In genomic region chrX:73774168-73774760, GRCm38 (mm10) we compare ENCODE assay signal across 8 mouse cellular contexts. TPM values are rescaled to one million over a fixed set of nuclear protein-coding genes. Genes with fewer than 3 reads are reported as not detected.
DNase-seq lines count a peak whose midpoint lies in the region; ATAC-seq and TF ChIP-seq lines count a peak whose summit lies in the region.

Srpk3 (plus strand) TSS chrX:73774405.

- no peak within 1 kb of the TSS; the same call in 1 of the 2 replicates for H3K27ac ChIP-seq in lung, embryonic 14.5 days (ENCODE audit: low read depth)
- no peak within 1 kb of the TSS for H3K27ac ChIP-seq in midbrain, embryonic 15.5 days

- no peaks in the 10 kb centered on the region for H3K4me1 ChIP-seq in lung, embryonic 14.5 days (ENCODE audit: insufficient read depth)
- H3K4me1 ChIP-seq in midbrain, embryonic 15.5 days = no peaks in the 10 kb centered on the region

- H3K4me3 ChIP-seq in lung, embryonic 14.5 days (ENCODE audit: low read depth, low read length) = no peak within 1 kb of the TSS
- H3K4me3 ChIP-seq in midbrain, embryonic 15.5 days = no peak within 1 kb of the TSS

- peaks cover 12% of the 10 kb centered on the region; the same call in 1 of the 2 replicates for H3K36me3 ChIP-seq in lung, embryonic 14.5 days (ENCODE audit: insufficient read depth)
- peaks cover 3% of the 10 kb centered on the region; the same call in 1 of the 2 replicates for H3K36me3 ChIP-seq in midbrain, embryonic 15.5 days (replicated peaks)

- peak; percentile 21; the same call in 1 of the 2 replicates for ATAC-seq in lung, embryonic 14.5 days (ENCODE audit: insufficient read depth)
- ATAC-seq in midbrain, embryonic 15.5 days (replicated peaks) = peak; percentile 15; the same call in 1 of the 2 replicates
- ATAC-seq in activated CD4-positive, CD25-positive, alpha-beta regulatory T cell, adult 4 months = no peak

- DNase-seq in lung, embryonic 14.5 days = no peak
- DNase-seq in lung, adult 18-20 months = no peak
- peak; percentile 23 to 28 for DNase-seq in gastrocnemius, postnatal 36 days
- no peak for DNase-seq in heart, postnatal 25 days (ENCODE audit: low spot score)
- no peak for DNase-seq in testis, postnatal 14 days (ENCODE audit: low spot score)
- DNase-seq in layer of hippocampus, adult 9-10 months (ENCODE audit: low spot score) = no peak

- no peaks in the 10 kb centered on the region for H3K27me3 ChIP-seq in lung, embryonic 14.5 days (ENCODE audit: insufficient read depth, low read length)
- no peaks in the 10 kb centered on the region for H3K27me3 ChIP-seq in midbrain, embryonic 15.5 days (replicated peaks)

- intact Hi-C loops in gastrocnemius, postnatal 36 days (cut with DNase I) = no loop called here
- intact Hi-C loops in heart, postnatal 25 days (cut with DNase I) = no loop called here

- H3K9ac ChIP-seq in lung, embryonic 14.5 days = no peak within 1 kb of the TSS
- no peak within 1 kb of the TSS for H3K9ac ChIP-seq in midbrain, embryonic 15.5 days

- WGBS in lung, embryonic 14.5 days = 41% methylated on average over 9 of the region's 9 CpGs
- 55% methylated on average over 9 of the region's 9 CpGs for WGBS in midbrain, embryonic 15.5 days

- no peak for TF ChIP-seq CTCF in lung, embryonic 14.5 days (IDR thresholded peaks at IDR 0.05; ENCODE audit: low read depth)

- H3K4me2 ChIP-seq in lung, embryonic 14.5 days = no peak within 1 kb of the TSS
- no peak within 1 kb of the TSS for H3K4me2 ChIP-seq in midbrain, embryonic 15.5 days

- H3K9me3 ChIP-seq in lung, embryonic 14.5 days (ENCODE audit: low read depth, low read length) = no peaks in the 10 kb centered on the region
- H3K9me3 ChIP-seq in midbrain, embryonic 15.5 days = no peaks in the 10 kb centered on the region

RNA-seq across cellular contexts. Expression of gene Srpk3, which starts in this region (rescaled TPM):
- 1.2 and 2.1 TPM in 2 replicates for polyA plus RNA-seq in lung, embryonic 14.5 days (2014; fragmentation: Nextera tagmentation; extraction: Ambion mirVana)
- total RNA-seq in gastrocnemius, postnatal 36 days (2021) = 10 to 100 TPM; 43.5 to 47.5 TPM
- total RNA-seq in heart, postnatal 25 days (2021) = 10 to 100 TPM; 29.5 to 32.8 TPM
- 1.6 and 2.1 TPM in 2 replicates for polyA plus RNA-seq in midbrain, embryonic 15.5 days (2015; fragmentation: Nextera tagmentation; extraction: Ambion mirVana)
- polyA plus RNA-seq in activated CD4-positive, CD25-positive, alpha-beta regulatory T cell, adult 4 months (2017; shearing (Covaris generic)) = 1 to 10 TPM in 1 of 2 experiments, not detected in 1; 1.7 TPM

Comparison
In these comparisons a context has a peak if more than half of its experiments do, and no peak if none do; other contexts are left out.
1. DNase-seq: peak in gastrocnemius, postnatal 36 days (2 of 2); none in lung, embryonic 14.5 days (single experiment), lung, adult 18-20 months (0 of 2), heart, postnatal 25 days (single experiment), testis, postnatal 14 days (single experiment) and layer of hippocampus, adult 9-10 months (single experiment).